Mouse (Mus musculus): ENCODE measurements at regions not wholly inside any gene's neighbourhood (a gene's known extent, or its start where the extent isn't known, plus 50 kb on each side); places are given as distances from the start of the nearest gene placed in this dataset.

DNA sequence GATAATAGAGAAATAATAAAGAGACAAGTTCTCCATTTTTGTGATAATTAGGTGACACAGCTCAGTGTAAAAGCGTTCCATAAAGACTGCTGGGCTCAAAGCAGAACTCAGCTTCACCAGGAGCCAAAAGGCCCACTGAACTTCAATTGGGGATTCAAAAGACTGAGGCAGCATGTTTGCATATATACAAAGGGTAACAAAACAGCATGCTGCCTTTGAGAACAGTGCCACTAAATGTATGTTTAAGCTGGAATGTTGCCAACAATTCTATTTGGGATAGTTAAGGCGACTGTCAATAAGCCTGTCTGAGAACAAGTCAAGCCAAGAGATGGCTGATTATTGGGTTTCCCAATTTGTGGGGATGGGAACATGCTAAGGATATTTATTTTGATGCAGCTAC lies 642.3 kb downstream of the Actrt1 start:
- WGBS: 72% methylated on average over 2 of the region's 2 CpGs
- Histone ChIP-seq H3K4me2 (no peak overlapping the region), H3K9me3 (ENCODE audit: low read depth, low read length) (no peaks in the 10 kb centered on the region), H3K36me3 (ENCODE audit: insufficient read depth) (no peaks in the 10 kb centered on the region), H3K4me1 (ENCODE audit: insufficient read depth) (no peaks in the 10 kb centered on the region), H3K4me3 (ENCODE audit: low read depth, low read length) (no peak overlapping the region), H3K9ac (no peak overlapping the region), H3K27ac (ENCODE audit: low read depth) (no peak overlapping the region), H3K27me3 (ENCODE audit: insufficient read depth, low read length) (no peaks in the 10 kb centered on the region)
- TF ChIP-seq CTCF (IDR thresholded peaks at IDR 0.05; ENCODE audit: low read depth): no peak
- DNase-seq (peak; percentile 3), ATAC-seq (ENCODE audit: insufficient read depth) (no peak)

- Histone ChIP-seq H3K27me3 (ENCODE audit: insufficient read depth, low read length) (no peaks in the 10 kb centered on the region), H3K4me2 (no peak overlapping the region), H3K4me1 (ENCODE audit: insufficient read depth) (no peaks in the 10 kb centered on the region), H3K4me3 (ENCODE audit: low read depth, low read length) (no peak overlapping the region), H3K27ac (ENCODE audit: low read depth) (no peak overlapping the region), H3K9me3 (ENCODE audit: low read depth, low read length) (no peaks in the 10 kb centered on the region), H3K36me3 (ENCODE audit: insufficient read depth) (no peaks in the 10 kb centered on the region), H3K9ac (no peak overlapping the region)
- TF ChIP-seq CTCF (IDR thresholded peaks at IDR 0.05; ENCODE audit: low read depth): no peak
- DNase-seq (no peak), ATAC-seq (ENCODE audit: insufficient read depth) (no peak)
These were observed 670.2 kb downstream of the Actrt1 start for GRCm38 (mm10) chrX:46998961-46999360.

DNA sequence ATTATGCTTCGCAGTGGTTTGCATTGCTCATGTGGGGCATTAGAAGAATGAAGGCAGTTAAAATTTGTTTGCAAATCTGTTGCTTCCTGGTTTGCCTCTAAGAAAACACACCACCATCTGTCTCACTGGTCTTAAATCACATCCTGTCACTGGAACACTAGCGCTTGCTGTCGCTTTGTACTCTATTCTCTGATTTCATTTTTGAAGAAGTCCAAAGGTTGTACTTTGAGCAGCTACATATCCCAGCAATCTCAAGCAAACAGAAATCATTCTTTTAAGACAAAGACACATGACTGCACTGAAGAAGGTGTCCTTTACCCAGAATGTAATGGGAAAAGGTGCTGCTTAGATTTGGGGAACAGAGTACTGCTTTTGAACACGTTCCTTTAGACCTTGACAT lies 680.7 kb downstream of the Actrt1 start:
- no peaks in the 10 kb centered on the region for H3K36me3 ChIP-seq (ENCODE audit: insufficient read depth)
- no peak overlapping the region for H3K4me3 ChIP-seq (ENCODE audit: low read depth, low read length)
- WGBS: 43% methylated on average over 4 of the region's 4 CpGs
- H3K4me2 ChIP-seq: no peak overlapping the region
- DNase-seq: no peak
- ATAC-seq (ENCODE audit: insufficient read depth): no peak
- no peaks in the 10 kb centered on the region for H3K4me1 ChIP-seq (ENCODE audit: insufficient read depth)
- no peak for TF ChIP-seq CTCF (IDR thresholded peaks at IDR 0.05; ENCODE audit: low read depth)
- no peaks in the 10 kb centered on the region for H3K9me3 ChIP-seq (ENCODE audit: low read depth, low read length)
- H3K9ac ChIP-seq: no peak overlapping the region
- no peaks in the 10 kb centered on the region for H3K27me3 ChIP-seq (ENCODE audit: insufficient read depth, low read length)
- no peak overlapping the region for H3K27ac ChIP-seq (ENCODE audit: low read depth)

DNA sequence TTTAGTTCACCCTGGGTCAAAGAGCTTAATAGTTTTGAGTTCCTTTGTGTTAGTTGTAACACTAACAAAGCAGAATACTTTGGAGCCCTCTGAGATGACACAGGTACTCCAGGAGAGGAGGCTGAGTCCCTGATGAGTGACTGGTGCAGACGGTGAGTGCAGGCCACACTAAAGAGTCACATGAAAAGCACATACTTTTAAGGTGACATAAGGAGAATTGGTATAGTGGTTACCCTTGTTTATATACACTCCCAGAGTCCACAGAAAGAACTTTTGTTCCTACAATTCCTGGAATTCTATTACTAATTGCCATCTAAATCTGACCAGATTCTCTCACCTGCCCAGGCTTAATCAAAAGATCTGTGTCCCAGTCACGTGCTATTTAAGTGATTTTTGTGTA lies 681.3 kb downstream of the Actrt1 start:
- DNase-seq (no peak), ATAC-seq (ENCODE audit: insufficient read depth) (peak; percentile 52; the same call in 1 of the 2 replicates)
- Histone ChIP-seq H3K27me3 (ENCODE audit: insufficient read depth, low read length) (no peaks in the 10 kb centered on the region), H3K9me3 (ENCODE audit: low read depth, low read length) (no peaks in the 10 kb centered on the region), H3K4me3 (ENCODE audit: low read depth, low read length) (no peak overlapping the region), H3K27ac (ENCODE audit: low read depth) (no peak overlapping the region), H3K4me2 (no peak overlapping the region), H3K36me3 (ENCODE audit: insufficient read depth) (no peaks in the 10 kb centered on the region), H3K4me1 (ENCODE audit: insufficient read depth) (no peaks in the 10 kb centered on the region), H3K9ac (no peak overlapping the region)
- WGBS: 48% methylated on average over 2 of the region's 2 CpGs
- TF ChIP-seq CTCF (IDR thresholded peaks at IDR 0.05; ENCODE audit: low read depth): no peak

DNA sequence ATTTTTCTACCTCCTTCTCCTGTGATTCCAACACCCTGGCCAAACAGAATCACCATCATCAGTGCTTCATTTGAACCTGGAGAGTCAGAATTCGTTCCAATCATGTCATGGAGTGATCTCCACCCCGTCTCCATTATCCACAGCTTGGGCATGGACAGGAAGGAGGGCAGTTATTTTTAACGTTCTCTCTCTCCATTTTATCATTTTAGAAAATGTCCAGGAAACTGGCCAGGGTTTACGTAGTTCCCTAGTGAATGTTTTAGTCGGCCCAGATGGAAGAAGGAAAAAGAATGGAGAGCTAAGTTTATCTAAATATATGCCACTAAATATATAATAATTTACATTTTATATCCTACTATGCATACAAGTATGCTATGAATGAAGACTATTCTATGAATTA lies 701.0 kb downstream of the Actrt1 start:
- Histone ChIP-seq H3K9ac (no peak overlapping the region), H3K36me3 (ENCODE audit: insufficient read depth) (no peaks in the 10 kb centered on the region), H3K4me1 (ENCODE audit: insufficient read depth) (no peaks in the 10 kb centered on the region), H3K4me3 (ENCODE audit: low read depth, low read length) (no peak overlapping the region), H3K27ac (ENCODE audit: low read depth) (no peak overlapping the region), H3K9me3 (ENCODE audit: low read depth, low read length) (no peaks in the 10 kb centered on the region), H3K27me3 (ENCODE audit: insufficient read depth, low read length) (no peaks in the 10 kb centered on the region), H3K4me2 (no peak overlapping the region)
- WGBS: 66% methylated on average over 5 of the region's 5 CpGs
- no peak for ATAC-seq (ENCODE audit: insufficient read depth)
- no peak for DNase-seq
- no peak for TF ChIP-seq CTCF (IDR thresholded peaks at IDR 0.05; ENCODE audit: low read depth)

GRCm38 (mm10) chrX:47068476-47068875 lies 739.7 kb downstream of the Actrt1 start:
- Histone ChIP-seq H3K4me3 (ENCODE audit: low read depth, low read length) (no peak overlapping the region), H3K4me2 (no peak overlapping the region), H3K9me3 (ENCODE audit: low read depth, low read length) (no peaks in the 10 kb centered on the region), H3K9ac (no peak overlapping the region), H3K27me3 (ENCODE audit: insufficient read depth, low read length) (no peaks in the 10 kb centered on the region), H3K27ac (ENCODE audit: low read depth) (no peak overlapping the region), H3K4me1 (ENCODE audit: insufficient read depth) (no peaks in the 10 kb centered on the region), H3K36me3 (ENCODE audit: insufficient read depth) (no peaks in the 10 kb centered on the region)
- no peak for DNase-seq
- WGBS: 66% methylated on average over 4 of the region's 4 CpGs
- TF ChIP-seq CTCF (IDR thresholded peaks at IDR 0.05; ENCODE audit: low read depth): no peak
- ATAC-seq (ENCODE audit: insufficient read depth): no peak

Data from lung, embryonic 14.5 days (tissue).